Mouse (Mus musculus) right cerebral cortex, postnatal 14 days (tissue): ENCODE measurements around the gene Sel1l2.

ENCODE experiments used
- DNase-seq: peaks from one replicate; pipeline ENCODE4 v3.0.0; 2022

The Sel1l2 gene

GRCm38 (mm10) chr2:140389525-140389924 lies at the start of gene Sel1l2:
Gene Sel1l2 (minus strand): TSS chr2:140389706.
- no peak for DNase-seq

- no peak for DNase-seq
These were observed 49.6 kb upstream of the Sel1l2 start for GRCm38 (mm10) chr2:140439081-140439480.

GRCm38 (mm10) chr2:140427283-140427682 lies 37.8 kb upstream of the Sel1l2 start:
- no peak for DNase-seq

- no peak for DNase-seq
These were observed 36.3 kb upstream of the Sel1l2 start for GRCm38 (mm10) chr2:140425844-140426243.

- DNase-seq, result peak; percentile 22
These were observed 6.3 kb upstream of the Sel1l2 start for GRCm38 (mm10) chr2:140395744-140396231.

- peak; percentile 98 for DNase-seq
These were observed 5.7 kb upstream of the Sel1l2 start, which contains the start of gene Macrod2 for GRCm38 (mm10) chr2:140395179-140395578. Gene Macrod2 (plus strand): TSS chr2:140395309.

GRCm38 (mm10) chr2:140364804-140365203 lies 24.7 kb downstream of the Sel1l2 start:
- DNase-seq, result no peak

- no peak for DNase-seq
These were observed 29.6 kb downstream of the Sel1l2 start for GRCm38 (mm10) chr2:140359905-140360304.

- no peak for DNase-seq
These were observed 47.1 kb downstream of the Sel1l2 start for GRCm38 (mm10) chr2:140342394-140342793.

GRCm38 (mm10) chr2:140330508-140331306 lies 58.8 kb downstream of the Sel1l2 start:
- DNase-seq, result no peak

- no peak for DNase-seq
These were observed 86.4 kb downstream of the Sel1l2 start for GRCm38 (mm10) chr2:140302976-140303708.

- no peak for DNase-seq
These were observed 92.4 kb downstream of the Sel1l2 start for GRCm38 (mm10) chr2:140297155-140297554.

- no peak for DNase-seq
These were observed 95.7 kb downstream of the Sel1l2 start for GRCm38 (mm10) chr2:140293820-140294219.

- no peak for DNase-seq
These were observed 108.7 kb downstream of the Sel1l2 start for GRCm38 (mm10) chr2:140280808-140281207.

GRCm38 (mm10) chr2:140255595-140256141 lies 133.8 kb downstream of the Sel1l2 start:
- no peak for DNase-seq

- no peak for DNase-seq
These were observed 135.2 kb downstream of the Sel1l2 start for GRCm38 (mm10) chr2:140254256-140254655.

GRCm38 (mm10) chr2:140243105-140243504 lies 146.4 kb downstream of the Sel1l2 start:
- DNase-seq, result no peak

- no peak for DNase-seq
These were observed 147.1 kb downstream of the Sel1l2 start for GRCm38 (mm10) chr2:140242398-140242797.

GRCm38 (mm10) chr2:140237245-140237644 lies 152.3 kb downstream of the Sel1l2 start:
- no peak for DNase-seq

GRCm38 (mm10) chr2:140230295-140230694 lies 159.2 kb downstream of the Sel1l2 start:
- no peak for DNase-seq

GRCm38 (mm10) chr2:140220325-140220724 lies 169.2 kb downstream of the Sel1l2 start:
- no peak for DNase-seq

- no peak for DNase-seq
These were observed 173.5 kb downstream of the Sel1l2 start for GRCm38 (mm10) chr2:140215965-140216364.

- no peak for DNase-seq
These were observed 174.1 kb downstream of the Sel1l2 start for GRCm38 (mm10) chr2:140215415-140215814.
